Mouse (Mus musculus) urinary bladder, postnatal 25 days (tissue): ENCODE results near the gene Olfr31.

Source experiments
- DNase-seq: peaks from one replicate; pipeline ENCODE4 v3.0.0; 2022; ENCODE audit warnings: low spot score

The Olfr31 gene

GRCm38 (mm10) chr14:14322528-14322927, at the start of gene Olfr31:
TSS of gene Olfr31 (plus strand) at chr14:14322828.
- DNase-seq = no peak

- no peak for DNase-seq
Measured at GRCm38 (mm10) chr14:14294426-14294825, 28.2 kb upstream of the Olfr31 start.

- DNase-seq = no peak
Measured at GRCm38 (mm10) chr14:14308938-14309337, 13.7 kb upstream of the Olfr31 start.

- no peak for DNase-seq
Measured at GRCm38 (mm10) chr14:14309416-14309815, 13.2 kb upstream of the Olfr31 start.

GRCm38 (mm10) chr14:14345113-14345871, 22.7 kb downstream of the Olfr31 start:
- peak; percentile 93 for DNase-seq

- DNase-seq = peak; percentile 62
Measured at GRCm38 (mm10) chr14:14345948-14346812, 23.6 kb downstream of the Olfr31 start, which contains the start of gene Il3ra. TSS of gene Il3ra (plus strand) at chr14:14346275.

- DNase-seq = no peak
Measured at GRCm38 (mm10) chr14:14346813-14347100, 24.1 kb downstream of the Olfr31 start.

- DNase-seq = peak; percentile 15
Measured at GRCm38 (mm10) chr14:14347151-14347835, 24.7 kb downstream of the Olfr31 start.

DNA sequence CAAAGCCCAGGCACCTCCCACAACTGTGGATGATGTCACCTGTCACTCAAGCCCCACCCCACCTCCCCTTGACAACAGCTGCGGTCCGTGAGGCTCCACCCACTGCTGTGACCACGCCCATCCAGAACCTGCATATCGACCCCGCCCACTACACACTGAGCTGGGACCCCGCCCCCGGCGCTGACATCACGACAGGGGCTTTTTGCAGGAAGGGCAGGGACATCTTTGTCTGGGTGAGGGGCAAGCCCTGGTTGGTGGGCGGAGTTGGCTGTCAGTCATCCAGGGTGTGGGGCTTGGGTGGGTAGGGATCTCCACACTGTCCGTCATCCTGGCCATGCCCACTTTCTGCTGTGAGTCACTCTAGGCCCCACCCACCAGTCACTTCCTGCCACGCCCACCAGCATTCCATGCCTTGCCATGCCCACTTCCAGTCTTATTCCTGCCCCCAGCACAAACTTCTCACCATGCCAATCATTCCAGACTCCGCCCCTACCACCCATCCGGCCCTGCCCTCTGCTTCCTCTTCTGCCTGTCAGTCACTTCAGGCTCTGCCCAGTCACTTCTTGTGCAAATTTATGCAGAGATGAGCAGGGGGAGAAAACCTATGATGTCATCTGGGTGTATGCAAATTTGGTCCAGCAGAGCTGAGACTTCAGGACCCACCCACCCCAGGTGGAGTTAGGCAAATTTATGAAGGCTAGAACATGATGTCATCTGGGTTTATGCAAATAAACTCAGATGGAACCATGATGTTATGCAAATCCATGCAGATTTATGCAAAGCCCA, 25.4 kb downstream of the Olfr31 start:
- DNase-seq = no peak

DNA sequence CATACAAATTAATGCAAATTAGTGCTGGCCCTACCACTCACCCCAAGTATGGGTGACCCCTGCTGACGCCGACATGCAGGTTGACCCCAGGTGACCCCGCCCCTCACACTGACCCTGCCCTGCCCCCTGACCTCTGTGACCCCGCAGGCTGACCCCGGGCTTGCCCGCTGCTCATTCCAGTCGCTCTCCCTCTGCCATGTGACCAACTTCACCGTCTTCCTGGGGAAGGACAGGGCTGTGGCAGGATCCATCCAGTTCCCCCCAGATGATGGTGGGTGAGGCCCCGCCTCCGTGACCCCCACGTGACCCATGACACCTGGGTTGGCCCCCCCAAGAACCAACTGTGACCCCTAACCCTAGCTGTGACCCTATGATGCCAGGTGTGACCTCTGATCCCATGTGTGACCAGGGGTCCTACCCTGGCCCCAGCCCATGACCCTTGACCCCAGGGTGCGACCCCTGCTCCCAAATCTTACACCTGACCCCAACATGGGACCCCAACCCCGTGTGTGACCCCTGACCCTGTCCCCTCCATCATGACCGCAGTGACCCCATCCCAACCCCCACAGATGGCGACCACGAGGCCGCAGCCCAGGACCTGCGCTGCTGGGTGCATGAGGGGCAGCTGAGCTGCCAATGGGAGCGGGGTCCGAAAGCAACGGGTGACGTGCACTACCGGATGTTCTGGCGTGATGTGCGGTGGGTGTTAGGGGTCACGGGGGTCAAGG, 26.2 kb downstream of the Olfr31 start:
- no peak for DNase-seq

DNA sequence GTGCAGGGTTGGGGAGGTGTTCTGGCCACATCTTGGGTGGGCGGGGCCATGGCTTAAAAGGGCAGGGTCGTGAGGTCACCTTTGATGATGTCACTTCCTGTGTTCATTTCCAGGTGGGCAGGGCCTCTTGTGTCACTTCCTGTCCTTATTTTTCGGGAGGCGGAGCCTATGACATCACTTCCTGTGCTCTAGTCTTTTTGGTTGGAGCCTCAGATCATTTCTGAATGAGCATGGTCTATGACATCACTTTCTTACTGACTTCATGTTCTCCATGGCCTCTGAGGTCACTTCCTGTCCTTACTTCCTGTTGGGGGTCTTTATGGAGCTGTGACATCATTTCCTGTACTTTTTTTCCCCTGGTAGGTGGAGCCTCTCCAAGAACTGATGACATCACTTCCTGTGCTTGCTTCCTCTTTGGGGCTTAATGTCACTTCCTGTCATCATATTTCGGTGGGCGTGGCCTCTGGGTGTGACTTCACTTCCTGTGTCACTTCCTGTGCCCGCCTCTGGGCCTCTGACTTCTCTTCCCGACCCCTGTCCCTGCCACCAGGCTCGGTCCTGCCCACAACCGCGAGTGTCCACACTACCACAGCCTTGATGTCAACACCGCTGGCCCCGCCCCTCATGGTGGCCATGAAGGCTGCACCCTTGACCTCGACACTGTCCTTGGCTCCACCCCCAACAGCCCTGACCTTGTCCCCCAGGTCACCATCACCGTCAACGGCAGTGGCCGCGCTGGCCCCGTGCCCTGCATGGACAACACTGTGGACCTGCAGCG, 27.0 kb downstream of the Olfr31 start:
- no peak for DNase-seq

DNA sequence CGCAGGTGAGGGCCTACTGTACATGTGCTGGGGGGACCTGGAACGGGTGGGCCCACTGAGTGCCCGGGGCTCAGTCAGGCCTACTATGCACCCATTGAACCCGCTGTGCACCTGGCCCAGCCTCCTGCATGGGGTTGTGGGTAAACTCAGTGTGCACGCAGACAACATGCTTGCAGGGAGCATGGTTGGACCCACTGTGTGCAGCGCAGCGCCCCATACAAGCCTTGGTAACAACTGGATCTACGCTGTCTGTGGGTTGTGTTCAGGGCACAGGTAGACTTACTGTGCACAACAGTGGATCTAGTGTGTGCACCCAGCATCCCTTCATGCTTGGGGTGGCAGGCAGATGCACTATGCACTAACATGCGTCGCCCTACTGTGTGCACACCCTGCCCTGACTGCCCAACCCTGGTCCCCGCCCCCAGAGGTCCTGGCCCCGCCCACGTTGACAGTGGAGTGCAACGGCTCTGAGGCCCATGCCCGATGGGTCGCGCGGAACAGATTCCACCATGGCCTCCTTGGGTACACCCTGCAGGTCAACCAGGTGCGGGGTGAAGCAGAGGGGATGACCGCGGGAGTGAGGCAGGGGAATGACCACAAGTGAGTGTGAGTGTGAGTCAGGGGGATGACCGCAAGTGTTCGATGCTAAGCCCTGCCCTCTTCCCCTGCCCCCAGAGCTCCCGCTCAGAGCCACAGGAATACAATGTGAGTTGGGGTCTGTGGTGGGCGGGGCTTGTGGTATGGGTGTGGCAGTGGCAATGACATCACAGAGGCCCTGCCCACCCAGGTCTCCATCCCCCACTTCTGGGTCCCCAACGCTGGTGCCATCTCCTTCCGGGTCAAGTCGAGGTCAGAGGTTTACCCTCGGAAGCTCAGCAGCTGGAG, 27.9 kb downstream of the Olfr31 start:
- no peak for DNase-seq

DNA sequence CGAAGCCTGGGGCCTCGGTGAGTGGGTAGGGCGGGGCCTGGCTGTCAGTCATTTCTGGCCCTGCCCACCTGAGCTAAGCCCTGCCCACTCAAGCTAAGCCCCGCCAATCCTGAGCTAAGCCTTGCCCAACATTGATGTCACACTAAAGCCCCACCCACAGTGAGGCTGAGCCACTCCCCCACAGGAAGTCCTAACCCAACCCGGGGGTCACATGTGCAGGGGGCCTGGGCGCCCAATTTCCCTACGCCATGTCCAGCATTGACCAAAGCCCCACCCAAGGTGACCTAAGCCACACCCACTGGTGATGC, 28.5 kb downstream of the Olfr31 start:
- no peak for DNase-seq

DNA sequence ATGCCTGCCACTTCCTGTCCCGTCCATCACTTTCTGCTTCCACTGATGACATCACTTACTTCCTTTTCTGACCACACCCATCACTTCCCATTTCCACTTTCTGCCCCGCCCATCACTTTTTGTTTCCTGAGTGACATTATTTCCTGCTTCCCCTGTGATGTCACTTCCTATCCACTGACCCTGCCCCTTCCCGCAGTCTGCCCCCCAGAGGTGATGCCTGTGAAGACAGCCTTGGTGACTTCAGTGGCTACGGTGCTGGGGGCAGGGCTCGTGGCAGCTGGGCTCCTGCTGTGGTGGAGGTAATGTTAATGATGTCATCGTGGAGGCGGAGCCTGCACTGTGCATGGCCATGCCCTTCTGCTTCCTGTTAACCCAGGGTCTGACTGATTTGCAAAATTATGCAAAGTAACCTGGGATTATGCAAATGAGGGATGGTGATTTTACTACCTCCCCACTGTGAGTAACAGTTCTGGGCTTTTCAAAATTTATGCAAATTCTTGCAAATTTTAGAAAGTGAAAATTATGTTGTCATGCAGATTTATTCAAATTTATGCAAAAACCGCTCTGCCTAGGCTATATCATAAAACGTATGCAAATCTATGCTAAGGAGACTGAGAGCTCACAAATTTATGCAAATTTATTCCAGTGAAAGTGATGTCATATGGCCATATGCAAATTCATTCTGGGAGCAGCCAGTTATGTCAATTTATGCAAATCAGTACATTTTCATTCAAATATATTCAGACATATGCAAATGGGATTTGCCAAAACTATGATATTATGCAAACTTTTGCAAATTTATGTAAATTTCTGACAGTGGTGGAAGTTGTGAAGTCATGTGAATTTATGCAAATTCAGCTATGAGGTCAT, 29.3 kb downstream of the Olfr31 start:
- no peak for DNase-seq

DNA sequence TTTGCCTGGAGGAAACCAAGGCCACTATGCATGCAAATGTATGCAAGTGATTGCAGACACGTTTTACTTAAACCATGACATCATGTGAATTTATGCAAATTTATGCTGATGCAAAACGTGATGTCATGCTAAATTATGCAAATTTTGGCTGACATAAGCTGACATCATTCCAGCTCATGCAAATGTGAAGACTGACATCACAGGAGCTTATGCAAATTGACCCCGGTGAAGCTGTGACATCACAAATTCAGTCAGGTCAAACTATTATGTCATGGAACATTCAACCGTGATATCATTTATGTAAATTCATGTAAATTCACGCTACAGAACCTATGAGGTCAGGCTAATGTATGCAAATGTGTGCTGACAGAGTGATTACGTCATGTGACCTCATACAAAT, 30.0 kb downstream of the Olfr31 start:
- DNase-seq = no peak

DNA sequence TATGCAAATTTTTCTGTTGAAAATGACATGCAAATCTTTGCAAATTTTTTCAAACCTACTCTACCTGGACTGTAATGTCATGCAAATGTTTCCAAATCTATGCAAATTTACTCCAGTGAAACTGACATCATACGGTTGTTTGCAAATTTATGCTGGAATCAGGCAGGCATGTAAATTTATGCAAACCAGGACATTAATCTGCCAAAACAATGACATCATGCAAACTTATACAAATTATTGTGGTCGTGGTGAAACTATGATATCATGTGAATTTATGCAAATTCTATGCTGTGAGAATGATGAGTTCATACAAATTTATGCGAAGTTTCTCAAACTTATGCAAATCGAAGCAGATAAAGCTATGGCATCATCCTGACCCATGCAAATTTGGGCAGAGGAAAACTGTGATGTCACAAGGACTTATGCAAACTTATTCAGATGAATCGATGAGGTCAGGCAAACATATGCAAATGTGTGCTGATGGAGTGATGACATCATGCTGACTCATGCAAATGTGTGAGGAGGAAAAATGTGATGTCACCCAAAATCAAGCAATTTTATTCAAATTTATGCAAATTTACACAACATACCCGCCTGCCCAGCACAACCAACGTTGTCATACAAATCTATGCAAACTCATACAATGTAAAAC, 30.6 kb downstream of the Olfr31 start:
- no peak for DNase-seq

DNA sequence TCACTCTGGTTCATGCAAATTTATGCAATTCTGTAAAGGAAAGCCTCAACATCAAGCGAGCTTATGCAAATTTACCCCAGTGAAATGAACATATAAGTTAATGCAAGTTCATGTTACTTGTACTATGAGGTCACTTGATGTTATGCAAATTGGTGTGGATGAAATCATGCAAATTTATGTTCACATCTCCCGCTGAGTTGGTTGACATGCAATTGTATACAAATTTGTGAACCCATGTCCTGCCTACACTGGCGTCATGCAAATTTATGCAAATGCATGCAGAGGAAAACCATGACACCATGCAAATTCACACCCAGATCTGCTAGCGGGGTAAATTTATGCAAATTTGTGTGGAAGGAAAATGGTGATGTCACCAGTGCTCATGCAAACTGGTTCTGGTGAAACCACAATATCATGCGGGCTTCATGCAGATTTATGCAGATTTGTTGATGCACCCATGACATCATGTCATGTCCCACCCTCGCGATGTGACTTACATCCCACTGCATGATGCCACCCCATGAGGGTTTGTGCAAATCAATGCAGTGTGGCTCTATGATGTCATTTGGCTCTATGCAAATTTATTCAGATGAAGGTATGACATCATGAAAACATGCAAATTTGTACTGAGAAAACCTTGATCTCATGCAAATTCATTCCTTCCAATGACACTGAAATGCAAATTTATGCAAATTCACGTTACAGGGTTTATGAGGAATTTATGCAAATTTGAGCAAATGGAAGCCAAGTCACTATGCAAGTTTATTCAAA, 31.3 kb downstream of the Olfr31 start:
- DNase-seq = no peak
